Mouse (Mus musculus): Measurements from ENCODE around the gene Nelfe.
"Not testable (repeated sequence)": the region's sequence is repeated elsewhere in the genome, so short reads cannot be mapped to it uniquely, and the experiment has no call there.

Nelfe gene

DNA sequence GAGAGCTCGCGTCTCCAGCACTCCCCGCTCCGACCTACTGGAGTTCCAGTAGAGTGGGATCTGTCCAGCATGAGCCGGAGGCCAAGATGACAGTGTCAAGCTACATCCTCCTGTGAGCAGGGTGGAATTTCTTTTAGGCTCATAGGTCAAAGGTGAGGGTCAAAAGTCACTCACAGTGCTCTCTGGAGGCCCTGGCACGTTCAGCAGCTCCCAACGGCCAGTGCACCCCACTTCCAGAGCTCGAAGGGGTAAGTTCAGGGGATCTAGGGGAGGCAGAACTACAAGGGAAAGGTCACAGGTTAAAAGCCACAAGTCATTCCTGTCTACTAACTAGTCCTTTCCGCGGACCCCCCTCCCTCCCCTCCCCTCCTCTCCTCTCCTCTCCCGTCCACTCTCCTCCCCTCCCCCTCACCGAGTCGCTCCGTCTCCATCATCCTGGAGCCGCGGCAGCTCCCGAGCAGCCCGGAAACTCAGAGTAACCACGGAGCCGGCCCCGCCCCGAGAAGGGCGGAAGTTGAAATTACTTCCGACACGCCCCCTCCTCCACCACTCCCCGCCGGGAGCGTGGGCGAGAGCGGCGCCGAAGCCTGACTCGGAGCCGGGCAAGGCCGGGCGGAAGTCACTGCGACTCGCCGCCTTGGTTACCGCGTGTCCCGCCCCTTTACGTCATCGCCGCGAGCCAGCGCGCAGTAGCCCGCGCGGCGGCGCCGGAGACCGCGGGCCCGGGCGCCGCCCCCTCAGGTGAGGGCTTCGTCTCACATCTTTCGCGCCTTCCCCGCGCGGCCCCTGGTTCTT is at the start of gene Nelfe, which contains the start of gene Skiv2l:
TSS of gene Nelfe (plus strand) at position 670 of the 795 bp plus-strand sequence.
TSS of gene Skiv2l (minus strand) at position 489 of the 795 bp plus-strand sequence.
- ChIA-PET CTCF (interaction anchor here in 3 of 4 experiments (0.6 to 1.4 kb wide), 5 partner anchors 12 to 231 kb away, joined by 3 to 6 read pairs (median 4); partner anchors contain the start of genes Dxo (in 1 of the 3) and Stk19 (in 1 of the 3)), POLR2A (interaction anchor here in 3 of 4 experiments (0.6 to 4.1 kb wide), 32 partner anchors 9 to 948 kb away, joined by 3 to 31 read pairs (median 4); partner anchors contain the start of genes Dxo (in 3 of the 3), Stk19 (in 3 of the 3), Agpat1 (in 2 of the 3) and Atf6b (in 1 of the 3))

DNA sequence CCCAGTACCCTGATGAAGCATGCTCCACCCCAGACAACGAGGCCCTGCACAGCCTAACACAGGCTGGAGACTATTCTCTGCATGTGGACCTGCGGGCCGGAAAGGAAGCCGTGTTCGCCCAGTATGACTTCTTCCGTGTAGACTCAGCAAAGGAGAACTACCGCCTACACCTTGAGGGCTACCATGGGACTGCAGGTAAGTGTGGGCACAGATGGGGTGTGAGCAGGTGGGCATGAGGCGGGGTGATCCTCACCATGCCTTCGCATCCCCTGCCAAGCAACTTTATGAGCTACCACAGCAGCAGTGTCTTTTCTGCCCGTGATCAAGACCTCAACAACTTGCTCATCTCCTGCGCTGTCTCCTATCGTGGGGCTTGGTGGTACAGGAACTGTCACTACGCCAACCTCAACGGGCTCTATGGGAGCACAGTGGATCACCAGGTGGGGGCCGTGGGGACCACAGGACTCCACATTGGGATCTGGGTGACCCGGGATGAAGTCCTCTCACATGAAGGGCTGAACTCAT is 49.3 kb upstream of the Nelfe start:
- POLR2A ChIA-PET: interaction anchor here in 1 of 4 experiments (0.6 kb wide), 1 partner anchor 415 kb away, joined by 3 read pairs; no protein-coding TSS in a partner anchor
- CTCF ChIA-PET: interaction anchor here in 1 of 4 experiments (0.6 kb wide), 1 partner anchor 17 kb away, joined by 10 read pairs; no protein-coding TSS in a partner anchor

DNA sequence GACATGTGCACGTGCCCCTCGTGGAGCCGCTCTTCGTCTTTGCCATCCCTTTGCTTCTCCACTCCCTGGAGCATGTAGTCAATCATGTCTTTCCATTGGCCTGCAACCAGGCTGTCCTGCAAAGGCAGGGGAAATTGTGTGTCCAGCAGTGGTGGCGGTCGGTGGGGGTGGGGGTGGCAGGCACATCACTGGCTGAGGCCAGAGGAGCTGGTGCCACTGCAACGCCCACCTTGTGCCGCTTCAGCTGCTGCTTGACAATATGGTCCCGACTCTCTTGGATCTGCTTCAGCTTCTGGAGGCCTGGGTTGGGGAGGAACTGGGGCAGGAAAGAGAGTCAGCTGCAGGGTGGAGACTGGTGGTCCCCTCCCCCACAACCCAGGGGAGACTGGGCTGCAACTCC is 47.4 kb upstream of the Nelfe start:
- POLR2A ChIA-PET: not testable (repeated sequence)
- CTCF ChIA-PET: interaction anchor here in 2 of 4 experiments (0.6 kb wide), 2 partner anchors 55 to 70 kb away, joined by 3 to 5 read pairs; no protein-coding TSS in a partner anchor

DNA sequence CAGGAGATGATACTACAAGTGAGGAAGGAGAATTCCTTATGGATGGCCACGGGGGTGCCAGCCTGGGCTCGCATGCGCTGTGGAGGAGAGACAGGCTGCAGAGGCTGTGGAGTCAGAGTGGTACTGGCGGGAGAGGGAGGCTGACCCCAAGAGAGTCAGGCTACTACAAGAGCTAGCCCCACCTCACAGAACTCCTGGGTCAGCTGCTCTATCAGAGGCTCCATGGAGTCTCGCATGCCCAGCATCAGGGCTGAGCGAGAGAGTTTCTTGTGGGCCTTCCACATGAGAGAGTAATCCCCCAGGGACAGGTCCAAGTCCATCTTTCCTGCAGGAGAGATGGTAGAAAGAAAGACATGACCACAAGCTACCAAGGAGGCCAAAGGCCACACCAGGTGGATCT is 46.8 kb upstream of the Nelfe start:
- CTCF ChIA-PET, POLR2A ChIA-PET: not testable (repeated sequence)

GRCm38 (mm10) chr17:34804301-34804700 is 45.9 kb upstream of the Nelfe start, which contains the start of gene Cyp21a1:
TSS of gene Cyp21a1 (minus strand) at chr17:34804561.
- CTCF ChIA-PET: interaction anchor here in 2 of 4 experiments (0.6 to 1.4 kb wide), 4 partner anchors 9 to 186 kb away, joined by 3 to 6 read pairs (median 3); no protein-coding TSS in a partner anchor
- POLR2A ChIA-PET: not testable (repeated sequence)

DNA sequence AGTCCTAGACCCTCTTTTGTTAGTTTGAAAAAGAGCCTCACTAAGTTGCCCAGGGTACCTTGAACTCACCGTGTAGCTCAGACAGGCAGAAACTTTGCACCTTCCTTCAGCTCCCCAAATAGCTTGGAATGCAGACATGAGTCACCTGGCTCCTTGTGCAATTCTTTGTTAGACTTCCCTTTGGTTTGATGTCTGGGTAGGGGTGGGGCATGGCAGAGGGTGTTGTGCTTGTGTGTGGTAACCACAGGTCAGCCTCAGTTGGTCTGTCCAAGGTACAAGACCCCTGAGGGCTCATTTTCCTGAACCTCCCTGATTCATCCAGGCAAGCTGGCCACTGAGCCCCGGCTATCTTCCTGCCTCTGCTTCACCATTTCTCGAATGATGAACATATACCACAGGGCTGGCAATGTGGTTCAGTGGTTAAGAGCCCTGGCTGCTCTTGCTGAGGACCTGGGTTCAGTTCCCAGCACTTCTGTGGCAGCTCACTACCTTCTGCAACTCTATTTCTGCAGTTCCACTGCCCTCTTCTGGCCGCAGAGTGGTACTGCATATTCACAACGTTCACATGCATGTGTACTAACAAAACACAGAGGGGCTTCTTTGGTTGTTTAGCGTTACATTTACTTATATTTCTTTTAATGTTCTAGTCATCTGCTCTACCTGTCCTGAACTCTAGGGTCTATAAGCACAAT is 45.2 kb upstream of the Nelfe start:
- CTCF ChIA-PET: interaction anchor here (0.6 to 1.9 kb wide), 12 partner anchors 8 to 241 kb away, joined by 3 to 6 read pairs (median 3); partner anchors contain the start of genes Notch4 (in 1 of the 4) and Rnf5 (in 1 of the 4)
- POLR2A ChIA-PET: no interaction called here

DNA sequence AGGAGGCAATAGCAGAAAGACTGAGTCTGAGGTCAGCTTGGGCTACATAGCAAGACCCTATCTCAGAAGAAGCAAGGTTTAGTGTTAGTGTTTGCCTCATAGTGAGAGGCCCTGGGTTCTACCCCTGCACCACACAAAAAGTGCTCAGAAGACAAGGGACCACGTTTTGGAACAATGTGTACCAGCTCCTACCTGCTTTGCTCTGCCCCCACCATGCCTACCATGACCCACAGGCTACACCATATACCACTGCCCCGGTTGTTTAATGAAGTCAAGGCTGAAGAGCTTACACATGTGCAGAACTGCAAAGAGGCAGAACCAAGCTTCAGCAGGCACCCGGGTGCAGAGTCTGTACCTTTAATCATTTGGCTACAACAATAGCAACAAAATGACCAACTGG is 43.0 kb upstream of the Nelfe start:
- ChIA-PET CTCF (interaction anchor here in 2 of 4 experiments (0.7 to 1.0 kb wide), 2 partner anchors 12 to 49 kb away, joined by 4 read pairs; no protein-coding TSS in a partner anchor), POLR2A (interaction anchor here in 1 of 4 experiments (0.6 kb wide), 1 partner anchor 122 kb away, joined by 6 read pairs; no protein-coding TSS in a partner anchor)

DNA sequence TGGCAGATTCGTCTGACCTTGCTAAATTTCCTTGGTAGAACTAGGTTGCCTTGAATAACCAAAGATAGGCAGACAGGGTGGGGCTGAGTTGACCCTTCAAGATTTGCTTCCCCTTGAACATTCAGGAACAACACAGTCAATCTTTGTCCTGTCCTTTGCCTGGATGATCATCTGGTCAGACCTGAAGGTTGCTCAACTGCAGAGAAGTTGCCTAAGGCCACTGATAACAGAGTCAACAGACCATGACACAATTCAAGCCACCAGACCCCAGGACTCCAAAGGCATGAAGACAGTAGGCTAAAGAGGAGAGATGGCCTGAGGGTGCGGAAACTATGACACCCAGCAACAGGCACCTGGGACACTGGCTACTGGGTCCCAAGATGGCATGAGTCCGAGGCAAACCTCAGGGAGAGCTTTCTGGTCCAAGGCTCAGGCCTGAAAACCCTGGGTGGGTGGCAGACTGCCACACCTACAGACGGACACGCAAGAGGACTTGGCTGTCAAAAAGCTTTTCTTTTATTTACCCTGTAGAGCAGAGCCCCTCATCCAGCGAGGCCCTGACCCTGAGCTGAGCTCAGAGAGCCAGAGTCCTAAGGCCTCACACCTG is 41.5 kb upstream of the Nelfe start:
- CTCF ChIA-PET: no interaction called here

DNA sequence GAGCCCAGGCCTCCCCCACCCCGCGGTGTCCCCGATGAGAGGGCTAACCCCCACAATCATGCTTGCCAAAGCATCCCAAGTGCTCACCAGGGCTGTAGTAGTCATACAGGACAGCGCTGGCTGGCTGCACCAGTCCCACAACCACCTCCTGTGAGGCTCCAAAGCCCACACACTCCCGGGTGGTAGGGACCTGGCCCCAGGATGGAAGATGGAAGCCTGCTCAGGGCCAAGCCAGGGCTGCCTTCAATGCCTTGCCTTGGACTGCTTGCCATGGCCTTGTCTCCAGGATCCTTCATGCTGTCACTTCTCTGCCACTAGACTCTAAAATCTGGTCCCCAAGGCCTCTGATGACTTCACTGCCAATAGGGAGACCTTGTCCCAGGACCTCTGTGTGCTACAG is 39.8 kb upstream of the Nelfe start:
- CTCF ChIA-PET, POLR2A ChIA-PET: not testable (repeated sequence)

More for the DNA sequence above, 41.5 kb upstream of the Nelfe start:
- POLR2A ChIA-PET: no interaction called here

GRCm38 (mm10) chr17:34810811-34811210 is 39.4 kb upstream of the Nelfe start:
- POLR2A ChIA-PET, CTCF ChIA-PET: not testable (repeated sequence)

DNA sequence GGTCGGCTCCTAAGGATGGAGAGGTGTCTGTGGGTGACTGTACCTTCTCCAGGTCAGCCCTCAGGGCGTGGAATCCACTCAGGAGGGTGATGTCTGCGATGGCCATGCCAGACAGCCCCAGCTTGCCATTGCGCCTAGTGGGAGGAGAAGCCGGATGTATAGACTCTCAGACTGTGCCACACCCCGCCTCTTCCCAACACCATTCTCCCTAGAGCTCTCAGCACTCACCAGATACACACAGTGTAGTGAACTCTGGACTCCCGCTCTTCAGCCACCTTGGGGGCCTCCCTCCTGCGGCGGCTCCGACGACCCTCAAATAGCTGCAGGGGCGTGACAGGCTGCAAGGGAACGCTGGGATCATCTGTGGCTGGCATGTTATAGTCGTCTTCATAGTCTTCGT is 38.9 kb upstream of the Nelfe start:
- CTCF ChIA-PET: no interaction called here
- POLR2A ChIA-PET: no interaction called here

GRCm38 (mm10) chr17:34813747-34814146 is 36.4 kb upstream of the Nelfe start:
- CTCF ChIA-PET: interaction anchor here (0.5 to 1.5 kb wide), 8 partner anchors 9 to 633 kb away, joined by 3 read pairs; partner anchors contain the start of gene Cyp21a1 (in 1 of the 4)
- POLR2A ChIA-PET: interaction anchor here in 2 of 4 experiments (0.5 to 0.8 kb wide), 3 partner anchors 43 to 253 kb away, joined by 3 read pairs; no protein-coding TSS in a partner anchor

DNA sequence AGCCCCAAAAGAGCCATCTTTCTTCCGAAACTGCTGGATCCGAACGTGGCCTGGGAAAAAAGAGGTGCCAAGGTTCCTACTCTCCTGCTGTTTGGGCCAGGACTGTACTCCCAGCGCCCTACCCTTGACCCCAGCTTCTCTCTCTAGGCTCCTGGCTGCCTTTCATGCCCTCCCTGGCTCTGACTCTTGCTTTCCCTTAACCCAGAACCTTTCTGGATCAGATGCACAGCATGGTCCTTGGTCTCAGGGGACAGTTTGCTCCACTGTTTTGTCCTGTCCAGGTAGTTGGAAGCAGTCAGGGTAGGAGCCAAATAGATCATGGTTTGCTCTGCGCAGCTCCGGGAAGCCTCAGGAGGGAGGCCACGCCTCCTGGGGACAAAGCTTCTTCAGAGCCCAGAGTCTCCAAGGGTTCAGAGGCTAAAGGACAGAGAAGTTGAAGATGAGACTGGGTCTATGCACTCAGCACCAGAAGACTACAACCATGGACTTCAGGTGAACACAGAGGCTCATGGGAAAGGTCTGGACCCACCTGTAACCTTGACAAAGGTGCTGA is 35.3 kb upstream of the Nelfe start:
- POLR2A ChIA-PET: no interaction called here
- CTCF ChIA-PET: interaction anchor here in 1 of 4 experiments (0.6 kb wide), 1 partner anchor 86 kb away, joined by 3 read pairs; no protein-coding TSS in a partner anchor

DNA sequence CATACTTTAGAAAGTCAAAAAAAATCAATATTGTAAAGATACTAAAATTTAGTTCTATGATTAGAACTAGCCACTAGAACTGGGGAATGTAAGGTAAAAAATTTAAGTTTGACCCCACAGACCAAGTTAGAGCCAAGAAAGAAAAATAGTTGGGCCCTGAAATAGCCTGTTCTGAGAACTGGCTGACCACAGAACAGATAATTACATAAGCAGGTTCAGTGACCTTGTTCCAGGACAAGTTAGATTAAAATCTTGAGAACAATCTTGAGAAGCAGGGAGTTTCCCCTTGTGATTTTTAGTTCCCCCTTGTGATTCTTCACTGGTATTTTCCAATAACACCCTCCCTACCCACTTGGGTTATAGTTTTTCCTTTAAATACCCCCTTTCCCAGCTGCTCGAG is 19.4 kb upstream of the Nelfe start:
- POLR2A ChIA-PET, CTCF ChIA-PET: not testable (repeated sequence)

DNA sequence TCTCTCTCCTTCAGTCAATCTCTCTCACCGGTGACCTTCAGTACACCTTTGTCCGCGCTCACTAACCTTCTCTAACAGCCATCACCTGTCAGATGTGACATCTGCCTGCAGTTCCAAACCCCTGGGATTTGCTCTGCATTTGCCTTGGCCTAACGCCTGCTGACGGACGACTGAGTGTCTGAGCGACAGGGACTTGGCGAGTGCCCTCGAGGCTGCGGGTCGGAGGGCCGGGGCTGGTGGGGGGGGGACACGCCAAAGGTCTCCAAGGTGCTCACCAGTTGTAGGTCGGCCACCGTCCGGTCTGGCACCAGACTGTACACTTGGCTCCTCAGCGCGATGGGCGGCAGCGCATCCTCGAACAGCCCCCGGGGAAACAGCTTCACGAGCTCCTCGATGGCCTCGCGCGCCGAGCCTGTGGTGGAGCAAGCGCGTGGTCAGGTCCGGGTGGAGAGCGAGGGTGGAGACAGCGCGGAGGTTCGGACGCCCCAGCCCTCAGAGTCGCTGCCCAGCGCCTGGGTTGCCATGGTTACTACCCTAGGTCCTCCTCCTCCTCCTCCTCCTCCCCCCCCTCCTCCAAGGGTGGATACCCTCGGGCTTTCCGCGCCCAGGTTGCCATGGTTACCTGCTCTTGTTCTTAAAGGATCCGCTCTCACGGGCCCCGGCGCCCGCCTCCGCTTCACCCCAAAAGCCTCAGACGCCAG is 13.9 kb upstream of the Nelfe start:
- CTCF ChIA-PET: interaction anchor here in 1 of 4 experiments (0.6 kb wide), 1 partner anchor 67 kb away, joined by 16 read pairs; no protein-coding TSS in a partner anchor
- POLR2A ChIA-PET: interaction anchor here in 3 of 4 experiments (0.6 to 4.9 kb wide), 12 partner anchors 10 to 1087 kb away, joined by 3 to 31 read pairs (median 5); partner anchors contain the start of genes Nelfe (in 3 of the 3) and Skiv2l (in 3 of the 3)

DNA sequence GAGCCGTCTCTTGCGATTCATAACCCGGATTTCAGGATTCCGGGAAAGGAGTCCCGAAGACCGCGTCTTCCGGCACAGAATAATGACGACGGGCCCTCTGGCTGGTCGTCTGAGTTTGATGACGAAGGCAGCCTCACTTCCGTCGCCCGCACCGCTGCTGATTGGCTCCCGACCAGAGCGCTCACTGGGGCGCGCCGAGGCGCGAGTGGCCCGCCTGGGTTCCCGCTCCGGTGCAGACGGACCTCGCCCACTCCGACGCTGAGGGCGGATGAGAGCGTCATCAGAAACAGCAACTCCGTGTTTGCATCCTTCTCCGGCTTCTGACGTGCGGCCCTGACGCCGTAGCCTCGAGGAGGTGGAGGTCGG is 13.4 kb upstream of the Nelfe start, which contains the start of the genes Stk19 and Dxo:
TSS of gene Stk19 (minus strand) at position 90 of the 366 bp plus-strand sequence.
TSS of gene Dxo (plus strand) at position 164 of the 366 bp plus-strand sequence.
- ChIA-PET CTCF (interaction anchor here in 3 of 4 experiments (0.6 to 1.6 kb wide), 4 partner anchors 13 to 66 kb away, joined by 3 to 16 read pairs (median 4); partner anchors contain the start of genes Nelfe (in 1 of the 3) and Skiv2l (in 1 of the 3)), POLR2A (interaction anchor here in 3 of 4 experiments (0.9 to 4.9 kb wide), 9 partner anchors 10 to 231 kb away, joined by 3 to 31 read pairs (median 8); partner anchors contain the start of genes Nelfe (in 3 of the 3), Skiv2l (in 3 of the 3) and Lsm2 (in 1 of the 3))
